Mouse (Mus musculus) liver, embryonic 14.5 days (tissue): ENCODE data around the gene Ermard. TPM values are rescaled to one million over a fixed set of nuclear protein-coding genes. Genes with fewer than 3 reads are reported as not detected.
A peak's percentile ranks its signal among the peaks of the same experiment; 100 is the strongest.

ENCODE experiments used
- ATAC-seq: fragments of 200-750 bp; cut with Nextera tagmentation; 2 replicates; pipeline ENCODE4 v1.8.0; 2017; ENCODE audit warnings: moderate number of reproducible peaks, mild to moderate bottlenecking, moderate library complexity; ENCODE audit not compliant: insufficient read depth
- DNase-seq, 3 experiments: peaks; one replicate each; pipeline ENCODE4 v3.0.0-alpha.2; 2012 to 2013; ENCODE audit warnings: low read depth in 3 of 3, low spot score in 3 of 3
- H3K27ac ChIP-seq: fragments of 300-500 bp; sonication (generic); 2 replicates; pipeline ENCODE4 v1.5.1; 2014; ENCODE audit warnings: moderate library complexity, mild to moderate bottlenecking, control low read depth, inconsistent platforms
- H3K27me3 ChIP-seq: fragments of 300-500 bp; sonication (generic); 2 replicates; pipeline ENCODE4 v1.6.1; 2014; ENCODE audit warnings: mild to moderate bottlenecking, low read length, moderate library complexity; ENCODE audit not compliant: control insufficient read depth, insufficient read depth
- H3K36me3 ChIP-seq: fragments of 300-500 bp; sonication (generic); replicated peaks from 2 replicates; pipeline ENCODE4 v1.6.1; 2014; ENCODE audit warnings: low read depth; ENCODE audit not compliant: control insufficient read depth, insufficient read depth
- H3K4me1 ChIP-seq, 2 experiments: fragments of 200-500 bp in 1 of 2; fragments of 300-500 bp in 1 of 2; sonication (generic) in 1 of 2; replicated peaks; 2 replicates each; pipeline ENCODE4 v1.6.1; 2012 to 2014; ENCODE audit warnings: antibody characterized with exemption in 1 of 2, inconsistent platforms in 1 of 2, low read length in 1 of 2; ENCODE audit not compliant: control insufficient read depth in 2 of 2, insufficient read depth in 2 of 2
- H3K4me2 ChIP-seq: fragments of 300-500 bp; sonication (generic); 2 replicates; pipeline ENCODE4 v1.6.1; 2014; ENCODE audit warnings: low read depth, mild to moderate bottlenecking, control low read depth, moderate library complexity
- H3K4me3 ChIP-seq, 2 experiments: fragments of 200-500 bp in 1 of 2; fragments of 300-500 bp in 1 of 2; sonication (generic) in 1 of 2; 2 replicates each; pipeline ENCODE4 v1.5.1; 2012 to 2014; ENCODE audit warnings: low read depth in 2 of 2, low read length in 2 of 2, mild to moderate bottlenecking in 2 of 2, control low read depth in 1 of 2, inconsistent platforms in 1 of 2, moderate library complexity in 1 of 2; ENCODE audit not compliant: insufficient read depth in 1 of 2
- H3K9ac ChIP-seq: fragments of 300-500 bp; sonication (generic); replicated peaks from 2 replicates; pipeline ENCODE4 v1.6.1; 2014; ENCODE audit warnings: mild to moderate bottlenecking, control low read depth, moderate library complexity
- H3K9me3 ChIP-seq: fragments of 300-500 bp; sonication (generic); 2 replicates; pipeline ENCODE4 v1.6.1; 2016; ENCODE audit warnings: low read length, mixed read lengths; ENCODE audit not compliant: control insufficient read depth
- CTCF ChIP-seq: IDR thresholded peaks from 2 replicates; pipeline ENCODE4 v1.5.1; 2016; ENCODE audit warnings: antibody characterized with exemption, low read depth, control low read depth
- EP300 ChIP-seq: IDR thresholded peaks from 2 replicates; pipeline ENCODE4 v1.6.1; 2016; ENCODE audit warnings: antibody characterized with exemption, low read depth
- WGBS: fragments of 180-500 bp; shearing (Covaris S2); extraction: QIAGEN DNeasy Blood & Tissue Kit; methylation state at CpG from one replicate; pipeline ENCODE4 v1.1.7; 2014; ENCODE audit not compliant: insufficient replicate concordance; 5-methylcytosine and 5-hydroxymethylcytosine counted together
- polyA plus RNA-seq, 2 experiments: library from polyadenylated mRNA; depleted of rRNA in 1 of 2; stranded (reverse) in 1 of 2; unstranded in 1 of 2; fragments of >200 nt; fragmentation: Nextera tagmentation in 1 of 2; extraction: Ambion mirVana in 1 of 2; gene quantifications; 2 replicates each; pipeline versions ENCODE4 v1.2.1 to v1.2.3; 2012 to 2014

Ermard gene
- polyA plus RNA-seq, 2 experiments: 16.9 to 21.3 TPM

GRCm38 (mm10) chr17:15060356-15060755 is 19.3 kb downstream of the Ermard start:
- Histone ChIP-seq H3K9ac (no peak overlapping the region), H3K4me2 (no peak overlapping the region), H3K27ac (no peak overlapping the region), H3K4me3 (no peak overlapping the region), H3K4me1 (no peaks in the 10 kb centered on the region), H3K9me3 (no peaks in the 10 kb centered on the region), H3K27me3 (no peaks in the 10 kb centered on the region), H3K36me3 (peaks cover 10% of the 10 kb centered on the region)
- ATAC-seq (no peak), DNase-seq (no peak)
- TF ChIP-seq CTCF (no peak), EP300 (no peak)
- 80% methylated on average over 6 of the region's 6 CpGs for WGBS

GRCm38 (mm10) chr17:15065391-15066024 is 24.5 kb downstream of the Ermard start:
- Histone ChIP-seq H3K4me3 (no peak overlapping the region), H3K4me1 (peaks cover 0 to 17% of the 10 kb centered on the region in 2 experiments; a peak in 2 of 4 replicates), H3K9me3 (no peaks in the 10 kb centered on the region), H3K9ac (no peak overlapping the region), H3K27ac (no peak overlapping the region), H3K4me2 (no peak overlapping the region), H3K27me3 (no peaks in the 10 kb centered on the region), H3K36me3 (no peaks in the 10 kb centered on the region; the same call in none of the 2 replicates)
- WGBS: 44% methylated on average over 13 of the region's 13 CpGs
- TF ChIP-seq CTCF (peak; percentile 73), EP300 (no peak)
- DNase-seq: peak in 2 of 3 experiments; percentile 22 to 35
- no peak for ATAC-seq

DNA sequence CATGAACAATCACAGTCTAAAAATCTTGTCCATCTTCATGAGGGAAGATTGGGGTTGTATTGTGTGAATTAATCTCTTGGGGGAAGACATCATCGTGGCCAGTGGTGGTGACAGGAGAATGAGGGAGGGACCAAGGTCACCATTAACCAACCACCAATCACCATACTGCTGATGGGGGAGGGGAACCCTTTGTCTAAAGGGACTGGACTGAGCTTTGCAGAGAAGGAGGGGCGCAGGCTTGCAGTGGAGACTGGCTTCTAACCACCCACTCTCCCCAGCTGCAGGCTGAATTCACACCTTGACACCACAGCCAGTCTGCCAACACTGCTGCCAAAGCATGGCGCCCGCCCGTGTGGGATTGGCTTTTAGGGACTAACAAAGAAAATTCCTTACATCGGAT is 25.1 kb downstream of the Ermard start:
- H3K36me3 ChIP-seq: no peaks in the 10 kb centered on the region; the same call in 1 of the 2 replicates
- H3K9me3 ChIP-seq: no peaks in the 10 kb centered on the region
- DNase-seq (no peak), ATAC-seq (no peak)
- no peak overlapping the region for H3K4me2 ChIP-seq
- H3K27me3 ChIP-seq: no peaks in the 10 kb centered on the region
- H3K27ac ChIP-seq: no peak overlapping the region
- WGBS: 59% methylated on average over 6 of the region's 6 CpGs
- TF ChIP-seq EP300: no peak
- TF ChIP-seq CTCF: no peak
- H3K4me1 ChIP-seq: peaks cover 0 to 17% of the 10 kb centered on the region in 2 experiments; a peak in 2 of 4 replicates
- H3K9ac ChIP-seq: no peak overlapping the region
- H3K4me3 ChIP-seq: no peak overlapping the region

DNA sequence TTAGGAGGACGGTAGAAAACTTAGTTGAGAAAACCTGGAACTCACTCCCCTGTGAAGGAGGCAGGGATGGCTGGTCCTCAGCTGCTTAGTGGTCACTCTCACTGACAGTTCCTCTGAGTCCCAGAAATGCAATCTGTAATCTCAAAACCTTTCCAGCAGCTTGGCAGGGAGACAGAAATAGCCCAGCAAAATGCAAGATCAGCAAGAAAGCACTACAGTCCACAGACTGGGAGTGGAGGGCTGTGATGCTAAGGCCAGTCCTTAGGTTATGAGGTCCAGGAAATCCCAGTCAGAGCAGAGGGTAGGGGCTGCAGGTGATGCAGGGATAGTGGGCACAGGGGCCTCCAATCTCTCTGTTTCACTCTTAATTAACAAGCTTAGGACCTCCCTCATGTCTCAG is 25.9 kb downstream of the Ermard start:
- no peak overlapping the region for H3K27ac ChIP-seq
- DNase-seq (no peak), ATAC-seq (no peak)
- TF ChIP-seq CTCF (no peak), EP300 (no peak)
- no peaks in the 10 kb centered on the region for H3K9me3 ChIP-seq
- H3K4me1 ChIP-seq: peaks cover 0 to 17% of the 10 kb centered on the region in 2 experiments; a peak in 2 of 4 replicates
- no peaks in the 10 kb centered on the region; the same call in 1 of the 2 replicates for H3K36me3 ChIP-seq
- 72% methylated on average over 1 of the region's 1 CpGs for whole genome bisulfite sequencing
- no peak overlapping the region for H3K9ac ChIP-seq
- no peaks in the 10 kb centered on the region for H3K27me3 ChIP-seq
- H3K4me3 ChIP-seq: no peak overlapping the region
- no peak overlapping the region for H3K4me2 ChIP-seq

GRCm38 (mm10) chr17:15068040-15068792 is 27.2 kb downstream of the Ermard start:
- no peak for DNase-seq
- 34% methylated on average over 8 of the region's 8 CpGs for WGBS
- TF ChIP-seq EP300: no peak
- TF ChIP-seq CTCF: no peak
- Histone ChIP-seq H3K4me3 (no peak overlapping the region), H3K36me3 (no peaks in the 10 kb centered on the region; the same call in 1 of the 2 replicates), H3K4me2 (no peak overlapping the region), H3K4me1 (peaks cover 0 to 17% of the 10 kb centered on the region in 2 experiments; a peak in 2 of 4 replicates), H3K9ac (no peak overlapping the region), H3K27me3 (no peaks in the 10 kb centered on the region), H3K9me3 (no peaks in the 10 kb centered on the region), H3K27ac (no peak overlapping the region)
- peak; percentile 42; the same call in 1 of the 2 replicates for ATAC-seq
